Comparison of ENCODE assay signal across 11 mouse cellular contexts in genomic region chr12:114981476-114982136, GRCm38 (mm10).
A peak's percentile ranks its signal among the peaks of the same experiment; 100 is the strongest.
DNase-seq lines count a peak whose midpoint lies in the region; TF ChIP-seq lines count a peak whose summit lies in the region.
"Had no signal": no experiment of that assay in that cellular context is flagged by ENCODE, and none has a peak within 500 bp of the region (broad histone marks: within the 10 kb centered on the region; RNA-seq: fewer than 3 reads in every experiment).

No protein-coding gene starts in this region.

- H3K27ac ChIP-seq in gastrocnemius, adult 2 months, result no peak overlapping the region
- no peak overlapping the region for H3K27ac ChIP-seq in embryonic facial prominence, embryonic 10.5 days (replicated peaks)

- no peaks in the 10 kb centered on the region for H3K36me3 ChIP-seq in embryonic facial prominence, embryonic 10.5 days (replicated peaks)

- H3K4me3 ChIP-seq in gastrocnemius, adult 2 months, result no peak overlapping the region
- no peak overlapping the region for H3K4me3 ChIP-seq in embryonic facial prominence, embryonic 10.5 days

- H3K9me3 ChIP-seq in embryonic facial prominence, embryonic 10.5 days, result peaks cover 13% of the 10 kb centered on the region; the same call in 1 of the 2 replicates

- intact Hi-C loops in gastrocnemius, adult 2 months (cut with DNase I), result no loop called here

- DNase-seq in adrenal gland, adult 18-20 months (ENCODE audit: low spot score in 2 of 2), result peak; percentile 12 to 22
- no peak for DNase-seq in adrenal gland, adult 8-10 months
- peak; percentile 81 for DNase-seq in CD4-positive, CD25-positive, alpha-beta regulatory T cell, adult 2 months (ENCODE audit: low read depth, low spot score)
- DNase-seq in adrenal gland, postnatal 25 days, result peak; percentile 6
- DNase-seq in natural killer cell, adult 2 months (ENCODE audit: low spot score in 2 of 2), result peak; percentile 32 to 49
- no peak for DNase-seq in gastrocnemius, adult 2 months
- DNase-seq in embryonic facial prominence, embryonic 10.5 days (ENCODE audit: low spot score), result no peak
- DNase-seq in layer of hippocampus, adult 11-12 months (ENCODE audit: low spot score), result no peak
- DNase-seq: cerebellum, adult 9-11 months; kidney, adult 11 months; right cerebral cortex, postnatal 25 days had no signal

- WGBS in embryonic facial prominence, embryonic 10.5 days, result 80% methylated on average over 5 of the region's 5 CpGs

- TF ChIP-seq CTCF in gastrocnemius, adult 2 months (IDR thresholded peaks at IDR 0.05), result no peak

- H3K4me1 ChIP-seq in embryonic facial prominence, embryonic 10.5 days, result no peaks in the 10 kb centered on the region

- no peaks in the 10 kb centered on the region for H3K27me3 ChIP-seq in embryonic facial prominence, embryonic 10.5 days (replicated peaks; ENCODE audit: low read depth, poor library complexity, severe bottlenecking)

Comparison
In these comparisons a context has a peak if more than half of its experiments do, and no peak if none do; other contexts are left out.
1. DNase-seq: peak in adrenal gland, adult 18-20 months (2 of 2), CD4-positive, CD25-positive, alpha-beta regulatory T cell, adult 2 months (single experiment), adrenal gland, postnatal 25 days (single experiment) and natural killer cell, adult 2 months (2 of 2); none in adrenal gland, adult 8-10 months (single experiment), gastrocnemius, adult 2 months (single experiment), embryonic facial prominence, embryonic 10.5 days (single experiment) and layer of hippocampus, adult 11-12 months (single experiment).